ENCODE assay signal across 8 mouse cellular contexts in the genomic region with DNA sequence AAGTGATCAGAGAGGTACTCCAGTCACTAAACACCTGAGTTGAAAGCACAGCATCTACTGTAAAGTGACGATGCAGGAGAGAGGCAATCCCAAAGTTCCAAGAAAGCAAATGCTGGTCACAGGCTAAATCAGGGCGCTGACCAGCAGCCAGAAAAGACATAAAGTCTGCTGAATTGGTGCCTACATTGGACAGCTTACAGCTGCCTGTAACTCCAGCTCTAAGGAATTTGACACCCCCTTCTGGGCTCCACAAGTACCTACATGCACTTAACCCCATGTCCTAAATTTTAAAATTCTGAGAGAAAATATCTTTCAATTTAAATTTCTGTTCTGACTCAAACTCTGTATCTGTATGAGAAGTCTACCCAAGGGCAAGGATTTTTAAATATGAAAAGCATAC. TPM values are rescaled to one million over a fixed set of nuclear protein-coding genes. Genes with fewer than 3 reads are reported as not detected.
DNase-seq lines count a peak whose midpoint lies in the region; ATAC-seq lines count a peak whose summit lies in the region.

No protein-coding gene starts in this region.

- WGBS in heart, embryonic 15.5 days, result 68% methylated on average over 2 of the region's 2 CpGs
- 95% methylated on average over 2 of the region's 2 CpGs for WGBS in hindbrain, embryonic 14.5 days
- WGBS in midbrain, embryonic 15.5 days, result 92% methylated on average over 2 of the region's 2 CpGs

- no peak for DNase-seq in heart, adult 8-10 months (ENCODE audit: low spot score)
- DNase-seq in ZHBTc4 (ENCODE audit: low read depth, low spot score), result peak; percentile 68
- DNase-seq in hindbrain, embryonic 14.5 days (ENCODE audit: low spot score), result no peak
- DNase-seq in thymus, postnatal 4 days, result no peak
- no peak for DNase-seq in adrenal gland, adult 18-20 months (ENCODE audit: low spot score in 2 of 2)

- 0 out of 2 replicates have a peak overlapping the region, but pooled peaks have one; percentile 2 for H3K27ac ChIP-seq in heart, embryonic 15.5 days
- no peak overlapping the region for H3K27ac ChIP-seq in hindbrain, embryonic 14.5 days
- H3K27ac ChIP-seq in midbrain, embryonic 15.5 days, result no peak overlapping the region

- no peak for ATAC-seq in heart, embryonic 15.5 days (replicated peaks; ENCODE audit: insufficient number of reproducible peaks, insufficient read depth, low FRiP score, low read depth)
- ATAC-seq in hindbrain, embryonic 14.5 days (ENCODE audit: low FRiP score), result no peak
- ATAC-seq in midbrain, embryonic 15.5 days (replicated peaks), result no peak
- no peak for ATAC-seq in megakaryocyte-erythroid progenitor cell, adult 5-6 weeks (replicated peaks; ENCODE audit: low FRiP score, low TSS enrichment, poor library complexity, severe bottlenecking)

- H3K4me1 ChIP-seq in heart, embryonic 15.5 days (replicated peaks), result peaks cover 27% of the 10 kb centered on the region
- H3K4me1 ChIP-seq in hindbrain, embryonic 14.5 days (replicated peaks; ENCODE audit: control insufficient read depth, insufficient read depth, low read length), result peaks cover 18% of the 10 kb centered on the region
- peaks cover 17% of the 10 kb centered on the region for H3K4me1 ChIP-seq in midbrain, embryonic 15.5 days

- H3K9ac ChIP-seq in heart, embryonic 15.5 days, result 0 out of 2 replicates have a peak overlapping the region, but pooled peaks have one; percentile 100
- H3K9ac ChIP-seq in hindbrain, embryonic 14.5 days, result no peak overlapping the region
- H3K9ac ChIP-seq in midbrain, embryonic 15.5 days, result no peak overlapping the region

- peak overlapping the region; percentile 100 for H3K4me3 ChIP-seq in heart, embryonic 15.5 days
- H3K4me3 ChIP-seq in hindbrain, embryonic 14.5 days (replicated peaks; ENCODE audit: low read length), result no peak overlapping the region
- H3K4me3 ChIP-seq in midbrain, embryonic 15.5 days, result peak overlapping the region; percentile 99

- H3K4me2 ChIP-seq in heart, embryonic 15.5 days, result peak overlapping the region; percentile 85
- H3K4me2 ChIP-seq in hindbrain, embryonic 14.5 days (replicated peaks), result peak overlapping the region; percentile 99
- H3K4me2 ChIP-seq in midbrain, embryonic 15.5 days, result peak overlapping the region; percentile 65; the same call in 1 of the 2 replicates

- no peaks in the 10 kb centered on the region for H3K27me3 ChIP-seq in heart, embryonic 15.5 days
- no peaks in the 10 kb centered on the region for H3K27me3 ChIP-seq in hindbrain, embryonic 14.5 days (ENCODE audit: control insufficient read depth, insufficient read depth, low read length)
- no peaks in the 10 kb centered on the region for H3K27me3 ChIP-seq in midbrain, embryonic 15.5 days (replicated peaks)

- H3K36me3 ChIP-seq in heart, embryonic 15.5 days, result peaks cover 44% of the 10 kb centered on the region
- H3K36me3 ChIP-seq in hindbrain, embryonic 14.5 days (replicated peaks; ENCODE audit: control insufficient read depth, insufficient read depth), result peaks cover 42% of the 10 kb centered on the region
- peaks cover 29% of the 10 kb centered on the region for H3K36me3 ChIP-seq in midbrain, embryonic 15.5 days (replicated peaks)

- no peaks in the 10 kb centered on the region for H3K9me3 ChIP-seq in heart, embryonic 15.5 days (replicated peaks)
- no peaks in the 10 kb centered on the region for H3K9me3 ChIP-seq in hindbrain, embryonic 14.5 days (ENCODE audit: control insufficient read depth, low read length)
- H3K9me3 ChIP-seq in midbrain, embryonic 15.5 days, result no peaks in the 10 kb centered on the region

RNA-seq across cellular contexts. Expression of gene Brd7, which starts 2.0 kb away (rescaled TPM):
- 63.6 and 69.1 TPM in 2 replicates for polyA plus RNA-seq in heart, embryonic 15.5 days (2015; fragmentation: Nextera tagmentation; extraction: Ambion mirVana)
- total RNA-seq in heart, adult 8-10 months (2022), result 10 to 100 TPM; 74.5 to 90.1 (median 75.6) TPM
- polyA plus RNA-seq in hindbrain, embryonic 14.5 days (2014; fragmentation: Nextera tagmentation; extraction: Ambion mirVana), result 55.7 and 63.9 TPM in 2 replicates
- polyA plus RNA-seq in midbrain, embryonic 15.5 days (2015; fragmentation: Nextera tagmentation; extraction: Ambion mirVana), result 60.2 and 63.5 TPM in 2 replicates
- total RNA-seq in megakaryocyte-erythroid progenitor cell, adult 5-6 weeks (2014; fragmentation: Nextera tagmentation), result 79.1 and 115 TPM in 2 replicates
- 106 and 134 TPM in 2 replicates for total RNA-seq in megakaryocyte-erythroid progenitor cell, adult 5-6 weeks (2017)
- total RNA-seq in adrenal gland, adult 18-20 months (2021), result 10 to 100 TPM; 56.0 to 67.1 TPM
